Mouse (Mus musculus) cerebellum, postnatal 4 days (tissue): Measurements from ENCODE around the gene Nphp1.

ENCODE experiments used
- DNase-seq, 2 experiments: peaks; one replicate each; pipeline ENCODE4 v3.0.0; 2022; ENCODE audit warnings: low spot score in 2 of 2, mixed read lengths in 1 of 2

Gene Nphp1

GRCm38 (mm10) chr2:127748316-127748715 lies 40.4 kb downstream of the Nphp1 start:
- DNase-seq, result no peak

- no peak for DNase-seq
Observed at GRCm38 (mm10) chr2:127742637-127743036, 46.1 kb downstream of the Nphp1 start.

GRCm38 (mm10) chr2:127740756-127741519 lies 47.8 kb downstream of the Nphp1 start:
- no peak for DNase-seq

- DNase-seq, result no peak
Observed at GRCm38 (mm10) chr2:127737885-127738284, 50.8 kb downstream of the Nphp1 start.

GRCm38 (mm10) chr2:127736631-127737209 lies 52.0 kb downstream of the Nphp1 start:
- no peak for DNase-seq

- DNase-seq, result no peak
Observed at GRCm38 (mm10) chr2:127735512-127736145, 53.1 kb downstream of the Nphp1 start.

GRCm38 (mm10) chr2:127734889-127735288 lies 53.8 kb downstream of the Nphp1 start:
- DNase-seq, result no peak

- DNase-seq, result no peak
Observed at GRCm38 (mm10) chr2:127730301-127730997, 58.2 kb downstream of the Nphp1 start.

GRCm38 (mm10) chr2:127729671-127730070 lies 59.0 kb downstream of the Nphp1 start, which contains the start of gene Mall:
Gene Mall (minus strand): TSS chr2:127729932.
- DNase-seq, result no peak

GRCm38 (mm10) chr2:127728661-127729450 lies 59.8 kb downstream of the Nphp1 start:
- DNase-seq, result no peak

GRCm38 (mm10) chr2:127728146-127728545 lies 60.6 kb downstream of the Nphp1 start:
- DNase-seq, result no peak

GRCm38 (mm10) chr2:127723193-127723592 lies 65.5 kb downstream of the Nphp1 start:
- DNase-seq, result no peak

- peak; percentile 31 to 73 for DNase-seq
Observed at GRCm38 (mm10) chr2:127722176-127722892, 66.4 kb downstream of the Nphp1 start.

- DNase-seq, result no peak
Observed at GRCm38 (mm10) chr2:127718839-127719468, 69.7 kb downstream of the Nphp1 start.

- DNase-seq, result no peak
Observed at GRCm38 (mm10) chr2:127714726-127715125, 74.0 kb downstream of the Nphp1 start.

- no peak for DNase-seq
Observed at GRCm38 (mm10) chr2:127708792-127709191, 79.9 kb downstream of the Nphp1 start.

- no peak for DNase-seq
Observed at GRCm38 (mm10) chr2:127708060-127708459, 80.6 kb downstream of the Nphp1 start.

GRCm38 (mm10) chr2:127705267-127705666 lies 83.4 kb downstream of the Nphp1 start:
- no peak for DNase-seq
